Mouse (Mus musculus) adipocyte (in vitro differentiated cells): ENCODE measurements around the gene Oog3.

Experiments
- DNase-seq: peaks from one replicate; pipeline ENCODE4 v3.0.0-alpha.2; 2016; ENCODE audit warnings: low spot score

Oog3 gene

GRCm38 (mm10) chr4:144162563-144162962 is at the start of gene Oog3:
Oog3 (minus strand) TSS chr4:144162663.
- DNase-seq, result no peak

GRCm38 (mm10) chr4:144190419-144190818 is 28.0 kb upstream of the Oog3 start, which contains the start of gene Oog2:
Oog2 (plus strand) TSS chr4:144190719.
- no peak for DNase-seq
